Mouse (Mus musculus) WW6 (cell line): ENCODE data around the gene Opcml.
A peak's percentile ranks its signal among the peaks of the same experiment; 100 is the strongest.

Source experiments
- DNase-seq: peaks from one replicate; pipeline ENCODE4 v3.0.0-alpha.2; 2013; ENCODE audit warnings: low read depth, low spot score

Gene Opcml

GRCm38 (mm10) chr9:28317881-28318280 is 527.3 kb downstream of the Opcml start:
- no peak for DNase-seq

GRCm38 (mm10) chr9:28319021-28319755 is 528.6 kb downstream of the Opcml start:
- no peak for DNase-seq

- no peak for DNase-seq
Measured at GRCm38 (mm10) chr9:28319802-28320201, 529.2 kb downstream of the Opcml start.

GRCm38 (mm10) chr9:28327985-28328384 is 537.4 kb downstream of the Opcml start:
- no peak for DNase-seq

- DNase-seq = no peak
Measured at GRCm38 (mm10) chr9:28328434-28328833, 537.9 kb downstream of the Opcml start.

- no peak for DNase-seq
Measured at GRCm38 (mm10) chr9:28329477-28329876, 538.9 kb downstream of the Opcml start.

- DNase-seq = no peak
Measured at GRCm38 (mm10) chr9:28336511-28337208, 546.1 kb downstream of the Opcml start.

- no peak for DNase-seq
Measured at GRCm38 (mm10) chr9:28337837-28338236, 547.3 kb downstream of the Opcml start.

GRCm38 (mm10) chr9:28354978-28355377 is 564.4 kb downstream of the Opcml start:
- DNase-seq = no peak

- no peak for DNase-seq
Measured at GRCm38 (mm10) chr9:28357946-28358345, 567.4 kb downstream of the Opcml start.

GRCm38 (mm10) chr9:28360691-28361090 is 570.1 kb downstream of the Opcml start:
- no peak for DNase-seq

GRCm38 (mm10) chr9:28364473-28365159 is 574.0 kb downstream of the Opcml start:
- no peak for DNase-seq

GRCm38 (mm10) chr9:28365160-28365473 is 574.5 kb downstream of the Opcml start:
- DNase-seq = no peak

GRCm38 (mm10) chr9:28386527-28387175 is 596.1 kb downstream of the Opcml start:
- no peak for DNase-seq

- DNase-seq = no peak
Measured at GRCm38 (mm10) chr9:28395222-28395621, 604.6 kb downstream of the Opcml start.

GRCm38 (mm10) chr9:28395638-28396037 is 605.1 kb downstream of the Opcml start:
- DNase-seq = no peak

GRCm38 (mm10) chr9:28402770-28403650 is 612.4 kb downstream of the Opcml start:
- peak; percentile 4 for DNase-seq

GRCm38 (mm10) chr9:28403831-28404562 is 613.4 kb downstream of the Opcml start:
- DNase-seq = peak; percentile 36

- DNase-seq = no peak
Measured at GRCm38 (mm10) chr9:28404616-28405015, 614.0 kb downstream of the Opcml start.

- peak; percentile 3 for DNase-seq
Measured at GRCm38 (mm10) chr9:28405816-28406215, 615.2 kb downstream of the Opcml start.
